Mouse (Mus musculus) lung, postnatal 14 days (tissue): ENCODE results near the gene Cdk4.
A peak's percentile ranks its signal among the peaks of the same experiment; 100 is the strongest.
"Not testable (repeated sequence)": the region's sequence is repeated elsewhere in the genome, so short reads cannot be mapped to it uniquely, and the experiment has no call there.

Experiments
- DNase-seq: peaks from one replicate; pipeline ENCODE4 v3.0.0; 2021

The Cdk4 gene

DNA sequence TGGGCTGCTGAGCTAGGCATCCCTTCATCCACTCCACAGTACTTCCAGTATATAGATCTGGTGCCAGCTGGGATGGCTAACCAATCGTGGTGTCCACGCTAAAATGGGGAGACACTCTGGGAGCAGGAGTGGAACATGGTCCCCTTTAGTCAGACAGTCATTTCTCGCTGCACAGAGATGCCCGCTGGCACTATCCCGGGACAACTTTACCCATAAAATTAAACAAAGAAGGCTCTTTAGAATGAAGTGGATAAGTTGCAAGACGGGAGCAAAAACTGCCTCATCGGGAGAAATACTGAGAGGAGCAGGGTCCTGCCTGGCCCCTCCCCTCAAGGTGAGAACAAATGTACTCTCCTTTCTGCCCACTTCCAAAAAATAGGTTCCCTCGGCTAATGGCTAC, 4.6 kb upstream of the Cdk4 start:
- DNase-seq: no peak

DNA sequence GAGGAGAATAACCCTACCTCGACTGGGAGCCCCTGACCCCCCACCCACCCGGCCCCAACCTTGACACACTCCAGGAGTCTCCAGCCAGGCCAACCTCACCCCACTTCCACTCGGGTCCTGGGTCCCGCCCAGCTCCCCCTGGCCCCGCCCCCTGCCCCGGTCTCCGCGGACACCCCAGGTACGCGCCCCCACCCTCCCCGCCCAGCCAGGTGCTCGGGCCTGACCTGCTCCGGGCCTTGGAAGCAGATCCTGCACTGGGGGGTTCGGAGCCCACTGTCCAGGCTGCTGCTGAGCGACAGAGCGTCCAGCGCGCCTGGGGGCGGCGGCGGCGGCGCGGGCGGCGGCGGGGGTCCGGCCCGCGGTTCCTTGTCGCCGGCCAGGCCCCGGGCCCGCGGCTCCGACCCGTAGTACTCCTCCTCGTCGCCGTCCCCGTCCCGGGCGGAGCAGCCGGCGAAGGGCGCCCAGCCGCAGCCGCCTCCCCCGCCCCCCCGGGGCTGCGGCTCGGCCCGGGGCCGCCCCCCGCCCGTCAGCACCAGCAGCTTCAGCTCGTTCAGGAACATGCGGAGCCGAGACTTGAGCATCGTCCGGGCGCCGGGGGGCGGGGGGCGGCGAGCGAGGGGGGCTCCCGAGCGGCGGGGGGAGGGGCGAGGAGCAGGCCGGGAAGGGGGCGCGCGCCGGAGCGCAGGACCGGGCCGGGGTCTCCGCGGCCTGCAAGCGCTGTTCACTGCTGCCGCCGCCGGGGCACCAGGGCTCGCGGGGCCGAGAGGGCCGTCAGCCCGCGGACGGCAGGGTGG, 4.0 kb upstream of the Cdk4 start:
- DNase-seq: no peak

DNA sequence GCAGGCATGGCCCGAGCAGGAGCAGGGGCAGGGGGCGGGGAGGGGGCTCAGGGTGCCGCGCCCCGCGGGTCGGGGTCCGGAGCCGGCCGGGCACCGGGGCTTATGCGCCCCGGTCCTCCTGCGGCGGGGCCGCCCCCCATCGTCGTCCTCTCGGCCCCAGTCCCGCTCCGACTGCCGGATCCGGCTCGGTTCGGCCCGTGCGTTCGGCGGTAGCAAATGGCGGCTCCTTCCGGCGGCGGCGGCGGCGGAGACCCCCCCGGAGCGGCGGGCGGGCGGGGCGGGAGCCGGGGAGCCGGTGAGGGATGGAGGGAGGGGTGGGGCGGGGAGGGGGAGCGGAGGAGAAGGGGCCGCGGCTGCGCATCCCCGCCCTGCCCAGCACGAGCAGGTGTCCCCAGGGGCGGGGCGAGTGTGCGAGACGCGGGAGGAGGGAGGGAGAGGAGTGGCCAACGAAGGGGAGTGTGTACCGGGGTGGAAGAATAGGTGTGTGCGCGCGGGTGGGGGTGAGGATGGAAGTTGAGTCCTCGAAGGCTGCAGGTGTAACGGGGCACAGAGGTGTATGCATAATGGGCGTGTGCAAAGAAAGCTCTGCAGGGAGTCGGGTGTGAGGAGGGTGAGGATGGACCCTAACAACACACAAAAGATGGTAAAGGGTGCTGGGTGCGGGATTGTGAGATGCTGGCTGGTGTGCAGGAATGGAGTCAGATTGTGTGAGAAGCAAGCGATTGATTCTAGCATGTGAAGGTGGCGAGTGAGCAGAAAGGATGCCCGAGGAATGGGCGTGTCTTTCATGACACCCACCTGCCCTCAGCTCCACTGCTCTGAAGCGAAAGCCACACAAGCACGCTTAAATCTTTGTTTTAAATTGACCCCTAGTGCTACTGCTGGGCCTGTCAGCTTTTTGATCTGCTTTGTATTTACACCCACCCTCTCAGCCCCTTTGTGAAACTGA, 3.1 kb upstream of the Cdk4 start, which contains the start of gene March9:
Gene March9, minus strand, starts transcription at position 217 of the 949 bp plus-strand sequence.
- peak; percentile 67 for DNase-seq

DNA sequence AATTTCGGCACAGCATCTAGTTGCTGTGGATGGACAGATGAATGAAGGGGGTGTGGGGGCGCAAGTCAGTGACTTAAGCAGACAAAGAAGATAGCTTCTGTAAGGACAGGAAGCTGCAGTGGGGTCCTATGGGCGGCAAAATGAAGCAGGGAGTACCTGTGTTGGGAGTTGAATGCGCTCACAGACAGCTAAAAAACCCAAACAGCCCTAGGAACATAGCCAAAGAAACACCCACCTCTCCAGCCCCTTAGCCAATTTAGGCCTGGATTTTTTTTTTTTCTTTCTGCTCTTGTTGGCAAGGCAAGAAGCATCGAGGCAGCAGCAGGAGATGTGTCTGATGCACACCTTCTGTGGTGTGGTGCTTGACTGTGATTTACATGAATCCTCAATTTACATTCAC, 2.2 kb upstream of the Cdk4 start:
- no peak for DNase-seq

DNA sequence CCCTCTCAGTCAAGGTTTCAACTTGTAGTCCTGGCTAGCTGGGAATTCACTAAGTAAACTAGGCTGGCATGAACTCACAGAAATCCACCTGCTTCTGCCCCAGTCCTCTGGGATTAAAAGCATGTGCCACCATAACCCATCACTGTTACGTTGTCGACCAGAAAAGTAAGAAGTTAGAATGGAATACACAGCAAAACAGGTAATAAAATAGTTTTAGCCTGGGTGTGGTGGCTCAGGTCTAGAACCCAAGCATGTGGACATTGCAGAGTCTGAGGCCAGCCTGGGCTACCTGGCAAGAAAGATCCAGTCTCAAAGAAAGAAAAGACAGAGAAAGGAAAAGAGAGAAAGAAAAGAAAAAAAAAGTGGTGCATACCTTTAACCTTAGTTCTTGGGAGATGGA, 1.8 kb upstream of the Cdk4 start:
- no peak for DNase-seq

DNA sequence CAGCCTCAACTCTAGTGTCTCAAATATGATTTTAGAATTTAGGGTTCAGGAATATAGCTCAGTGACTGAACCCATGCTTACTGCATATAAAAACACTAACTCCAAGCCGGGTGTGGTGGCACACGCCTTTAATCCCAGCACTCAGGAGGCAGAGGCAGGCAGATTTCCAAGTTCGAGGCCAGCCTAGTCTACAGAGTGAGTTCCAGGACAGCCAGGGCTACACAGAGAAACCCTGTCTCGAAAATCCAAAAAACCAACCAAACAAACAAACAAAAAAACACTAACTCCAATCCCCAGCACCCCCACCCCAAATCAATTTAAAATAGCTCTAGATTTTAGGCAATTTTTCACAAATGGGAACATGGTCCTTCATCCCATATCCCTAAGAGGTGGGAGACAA, 1.2 kb upstream of the Cdk4 start:
- not testable (repeated sequence) for DNase-seq

DNA sequence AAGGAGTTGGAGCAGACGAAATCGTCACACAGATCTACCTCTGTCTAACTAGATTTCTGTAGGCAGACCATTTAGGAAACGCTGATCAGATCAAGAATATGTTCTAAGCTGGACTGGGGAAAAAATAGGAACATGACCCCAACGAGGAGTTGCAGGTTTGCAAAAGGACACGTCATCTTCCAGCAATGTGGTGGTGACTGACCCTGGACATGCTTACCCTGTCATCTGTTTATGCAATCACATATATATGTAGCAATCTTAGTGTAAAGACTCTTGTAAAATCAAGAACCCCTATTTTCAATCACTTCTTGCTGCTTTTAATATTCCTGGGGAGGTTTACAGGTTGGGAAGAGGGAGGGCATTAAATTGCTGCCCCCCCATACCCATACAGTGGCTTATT, 831 bp upstream of the Cdk4 start:
- no peak for DNase-seq

DNA sequence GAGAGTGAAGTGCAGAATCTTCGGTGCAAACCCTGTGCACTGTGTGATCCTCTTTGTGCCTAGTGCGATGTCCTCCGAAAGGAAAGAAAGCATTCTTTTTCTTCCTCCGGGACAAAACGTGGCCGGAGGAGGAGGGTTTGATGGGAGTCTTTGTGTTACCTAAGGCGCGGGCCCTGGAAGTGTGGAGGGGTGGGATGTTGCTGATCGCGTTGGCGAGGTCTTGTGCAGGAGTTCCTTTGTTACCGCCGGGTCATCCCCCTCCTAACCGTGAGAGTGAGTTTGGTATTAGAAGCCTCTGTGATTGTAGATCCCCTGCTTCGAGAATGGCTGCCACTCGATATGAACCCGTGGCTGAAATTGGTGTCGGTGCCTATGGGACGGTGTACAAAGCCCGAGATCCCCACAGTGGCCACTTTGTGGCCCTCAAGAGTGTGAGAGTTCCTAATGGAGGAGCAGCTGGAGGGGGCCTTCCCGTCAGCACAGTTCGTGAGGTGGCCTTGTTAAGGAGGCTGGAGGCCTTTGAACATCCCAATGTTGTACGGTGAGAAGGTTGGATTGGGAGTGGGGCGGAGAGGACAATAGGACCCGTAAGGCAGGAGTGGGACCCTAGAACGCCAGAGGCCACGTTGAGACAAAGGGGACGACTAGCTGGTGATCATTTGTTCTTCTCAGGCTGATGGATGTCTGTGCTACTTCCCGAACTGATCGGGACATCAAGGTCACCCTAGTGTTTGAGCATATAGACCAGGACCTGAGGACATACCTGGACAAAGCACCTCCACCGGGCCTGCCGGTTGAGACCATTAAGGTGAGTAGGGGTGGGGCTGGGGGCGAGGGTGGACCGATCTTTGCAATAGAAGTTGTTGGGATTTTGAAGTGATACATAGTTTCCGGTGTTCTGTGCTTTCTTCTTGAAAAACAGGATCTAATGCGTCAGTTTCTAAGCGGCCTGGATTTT, 858 bp downstream of the Cdk4 start:
- no peak for DNase-seq

DNA sequence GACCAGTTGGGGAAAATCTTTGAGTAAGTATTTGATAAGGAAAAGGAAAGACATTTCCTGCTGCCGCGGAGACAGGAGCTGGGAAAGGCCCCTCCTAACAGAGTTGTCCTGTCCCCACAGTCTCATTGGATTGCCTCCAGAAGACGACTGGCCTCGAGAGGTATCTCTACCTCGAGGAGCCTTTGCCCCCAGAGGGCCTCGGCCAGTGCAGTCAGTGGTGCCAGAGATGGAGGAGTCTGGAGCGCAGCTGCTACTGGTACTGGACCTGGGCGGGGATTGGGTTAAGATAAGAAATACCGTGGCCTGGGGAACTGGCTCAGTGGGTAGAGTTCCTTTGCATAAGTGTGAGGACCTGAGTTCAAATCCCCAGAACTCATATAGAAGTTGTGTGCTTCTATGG, 2.6 kb downstream of the Cdk4 start:
- DNase-seq: no peak

DNA sequence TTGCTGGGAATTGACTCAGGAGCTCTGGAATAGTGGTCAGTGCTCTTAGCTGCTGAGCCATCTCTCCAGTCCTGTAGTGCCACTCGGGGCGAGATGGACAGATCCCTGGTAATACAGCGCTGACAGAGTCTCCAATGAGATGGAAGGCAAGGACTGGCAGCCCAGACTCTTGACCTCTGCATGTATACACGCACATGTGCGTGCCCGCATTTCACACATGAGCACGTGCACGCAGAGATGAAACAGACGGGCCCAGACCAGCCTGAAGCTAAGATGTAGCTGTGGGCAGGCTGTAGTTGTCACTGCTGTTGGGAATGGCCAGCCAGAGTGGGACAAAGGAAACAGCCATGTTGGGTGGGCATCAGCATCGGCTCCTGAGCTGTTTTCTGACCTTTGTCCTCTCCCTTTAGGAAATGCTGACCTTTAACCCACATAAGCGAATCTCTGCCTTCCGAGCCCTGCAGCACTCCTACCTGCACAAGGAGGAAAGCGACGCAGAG, 3.2 kb downstream of the Cdk4 start:
- DNase-seq: no peak

DNA sequence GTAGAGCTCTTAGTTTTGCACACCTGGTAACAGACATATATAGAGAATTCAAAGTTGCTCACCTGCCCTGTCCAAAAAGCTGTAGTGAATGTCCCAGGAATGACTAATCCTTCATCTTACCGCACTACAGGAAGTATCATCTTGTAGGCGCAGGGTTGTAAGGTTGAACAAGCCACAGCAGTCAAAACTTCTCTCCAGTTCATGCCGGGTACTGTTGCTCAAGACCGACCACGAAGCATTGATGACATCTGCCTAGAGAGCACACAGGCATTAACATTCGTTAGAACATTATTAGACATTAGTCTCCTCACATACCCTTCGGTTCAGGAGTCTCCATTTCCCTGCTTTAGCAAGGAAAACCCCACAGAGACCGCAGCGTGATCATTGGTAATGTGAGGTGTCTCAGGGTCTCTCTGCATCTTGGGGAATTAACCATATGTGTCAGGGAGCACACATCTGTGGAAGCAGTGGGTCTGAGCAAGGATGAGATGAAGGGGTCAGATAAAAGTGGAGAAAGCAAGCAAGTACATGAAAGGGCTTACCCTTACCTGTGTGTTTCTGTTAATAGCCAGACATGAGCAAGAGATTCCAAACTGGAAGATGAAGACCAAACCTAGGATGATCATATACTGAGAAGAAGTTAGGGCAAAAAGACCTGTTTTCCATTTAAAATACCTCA, 5.2 kb downstream of the Cdk4 start:
- no peak for DNase-seq

DNA sequence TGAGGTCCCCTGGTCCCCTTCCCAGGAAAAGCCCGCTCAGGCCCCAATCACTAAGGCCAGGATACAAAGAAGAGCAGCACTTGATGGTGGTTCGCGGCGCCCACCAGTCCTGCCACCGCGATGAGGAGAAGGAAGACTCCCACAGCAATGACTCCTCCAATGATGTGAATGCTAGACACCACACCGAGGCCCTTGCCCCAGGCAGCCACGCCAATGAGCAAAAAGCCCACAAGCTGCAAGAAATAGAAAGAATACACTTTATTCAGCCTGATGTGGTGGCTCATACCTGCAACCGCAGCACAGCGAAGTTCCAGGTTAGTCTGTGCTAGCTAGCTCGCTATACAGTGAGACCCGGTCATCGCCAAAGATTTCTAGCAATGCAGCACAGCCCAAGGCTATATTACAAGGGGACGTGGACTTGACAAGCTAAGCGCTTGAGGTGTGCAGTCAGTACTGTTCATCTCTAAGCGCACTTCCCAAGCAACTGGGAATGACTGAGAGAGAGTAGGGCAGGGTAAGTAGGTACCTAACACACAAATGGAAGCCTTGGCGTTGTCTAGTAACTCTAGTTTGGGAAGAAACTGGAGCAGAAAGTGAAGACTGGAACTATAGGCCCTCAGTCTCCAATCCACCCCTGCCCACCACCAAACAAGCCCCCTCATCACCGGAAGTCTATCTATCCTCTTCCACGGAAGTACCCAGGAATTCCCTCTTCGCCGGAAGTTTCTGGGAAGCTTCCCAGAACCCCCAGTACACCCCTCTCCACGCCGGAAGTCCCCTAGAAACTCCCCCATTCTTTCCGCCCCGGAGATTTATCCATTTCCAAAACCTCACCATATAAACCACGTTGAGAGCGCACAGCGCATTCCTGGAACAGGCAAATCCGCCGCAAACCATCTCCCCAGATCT, 6.2 kb downstream of the Cdk4 start:
- DNase-seq: no peak

DNA sequence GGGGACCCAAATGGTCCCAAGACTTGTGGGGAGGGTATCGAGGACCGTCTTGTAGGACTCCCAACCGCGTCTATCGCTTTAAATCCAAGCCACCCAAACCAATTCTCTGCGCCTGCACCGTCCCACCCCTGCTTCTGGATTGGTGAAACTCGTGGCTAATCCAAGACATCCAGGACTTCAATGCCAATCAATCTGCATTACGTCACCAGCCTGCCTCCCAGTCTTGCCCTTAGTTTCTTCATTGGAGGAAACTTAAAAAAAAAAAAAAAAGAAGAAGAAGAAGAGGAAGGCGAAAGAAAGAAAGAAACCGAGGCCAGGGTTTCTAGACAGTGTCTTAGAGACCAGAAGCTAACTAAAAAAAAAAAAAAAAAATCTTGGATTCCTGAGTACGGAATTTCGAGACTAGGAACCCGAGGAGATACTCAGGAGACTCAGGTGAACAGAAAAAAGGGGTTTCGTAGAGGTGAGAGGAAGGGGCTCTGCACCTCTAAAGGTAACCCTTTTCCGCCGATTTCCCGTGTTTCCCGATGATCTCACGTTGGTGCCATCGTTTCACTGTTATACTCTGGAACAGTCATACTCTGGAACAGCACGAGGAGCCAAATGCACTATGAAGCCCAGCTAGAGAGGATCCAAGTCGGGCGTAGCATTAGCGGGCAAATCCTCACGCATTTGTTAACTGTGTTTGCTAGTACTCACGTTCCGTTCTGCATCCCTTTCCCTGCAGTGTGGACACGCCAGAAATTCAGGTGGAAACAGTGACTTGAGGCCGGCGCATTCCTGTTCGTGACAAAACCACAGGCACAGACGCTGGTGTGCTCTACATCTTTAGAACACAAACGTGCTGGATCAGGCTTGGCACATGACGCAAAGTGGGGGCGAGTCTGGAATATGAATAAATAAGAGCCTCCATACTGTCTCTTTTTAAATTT, 7.1 kb downstream of the Cdk4 start, which contains the start of gene Tspan31:
Gene Tspan31, minus strand, starts transcription at position 75 of the 932 bp plus-strand sequence.
- peak; percentile 88 for DNase-seq

DNA sequence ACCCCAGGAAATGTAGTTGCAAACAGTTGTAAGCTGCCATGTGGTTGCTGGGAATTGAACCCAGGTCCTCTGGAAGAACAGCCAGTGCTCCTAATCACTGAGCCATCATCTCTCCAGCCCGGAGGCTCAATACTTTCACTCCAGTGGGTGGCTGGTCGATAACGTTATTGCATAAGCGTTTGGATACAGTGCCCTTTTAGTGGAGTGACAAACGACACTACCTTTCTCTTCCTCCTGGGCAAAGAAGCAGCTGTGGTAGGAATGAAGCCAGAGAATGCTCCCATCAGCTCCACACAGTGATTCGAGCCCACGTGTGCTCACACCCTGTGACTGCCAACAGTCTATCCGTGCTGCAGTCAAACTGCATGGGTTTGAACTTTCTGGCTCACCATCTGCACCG, 7.9 kb downstream of the Cdk4 start:
- DNase-seq: no peak

DNA sequence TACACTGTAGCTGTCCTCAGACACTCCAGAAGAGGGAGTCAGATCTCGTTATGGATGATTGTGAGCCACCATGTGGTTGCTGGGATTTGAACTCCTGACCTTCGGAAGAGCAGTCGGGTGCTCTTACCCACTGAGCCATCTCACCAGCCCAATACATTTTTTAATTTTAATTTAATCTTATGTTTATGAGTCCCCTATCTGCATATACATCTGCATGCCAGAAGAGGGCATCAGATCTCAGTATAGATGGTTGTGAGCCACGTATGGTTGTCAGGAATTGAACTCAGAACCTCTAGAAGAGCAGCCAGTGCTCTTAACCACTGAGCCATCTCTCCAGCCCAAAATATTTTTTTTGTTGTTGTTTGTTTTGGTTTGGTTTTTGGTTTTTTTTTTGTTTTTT, 8.9 kb downstream of the Cdk4 start:
- not testable (repeated sequence) for DNase-seq

DNA sequence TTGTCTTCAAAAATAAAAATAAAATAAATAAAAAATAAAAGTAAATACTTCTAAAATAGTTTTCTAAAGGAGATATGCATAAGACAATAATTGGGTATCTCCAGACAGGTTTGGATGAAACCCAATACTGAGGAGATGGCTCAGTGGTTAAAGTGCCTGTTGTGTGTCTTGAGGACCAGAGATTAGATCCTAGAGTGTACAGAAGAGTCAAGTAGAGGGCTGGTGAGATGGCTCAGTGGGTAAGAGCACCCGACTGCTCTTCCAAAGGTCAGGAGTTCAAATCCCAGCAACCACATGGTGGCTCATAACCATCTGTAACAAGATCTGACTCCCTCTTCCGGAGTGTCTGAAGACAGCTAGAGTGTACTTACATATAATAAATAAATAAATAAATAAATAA, 9.6 kb downstream of the Cdk4 start:
- not testable (repeated sequence) for DNase-seq

DNA sequence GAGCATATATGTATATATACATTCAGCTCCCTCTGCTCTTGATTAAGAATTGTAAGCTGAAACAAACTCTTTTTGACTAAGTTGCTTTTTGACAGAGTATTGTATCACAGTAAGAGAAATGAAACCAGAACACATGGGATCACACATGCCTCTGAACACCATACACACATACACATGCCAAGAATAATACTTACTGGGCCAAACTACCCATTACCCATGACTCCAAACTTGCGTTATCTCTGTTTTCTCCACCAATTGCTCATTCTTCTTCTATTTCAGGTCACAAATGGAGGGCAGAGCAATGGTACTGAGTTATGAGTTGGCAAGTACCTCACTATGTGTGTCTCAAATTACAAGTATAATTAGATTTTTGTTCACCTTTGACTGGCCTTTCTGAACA, 10.6 kb downstream of the Cdk4 start:
- no peak for DNase-seq

DNA sequence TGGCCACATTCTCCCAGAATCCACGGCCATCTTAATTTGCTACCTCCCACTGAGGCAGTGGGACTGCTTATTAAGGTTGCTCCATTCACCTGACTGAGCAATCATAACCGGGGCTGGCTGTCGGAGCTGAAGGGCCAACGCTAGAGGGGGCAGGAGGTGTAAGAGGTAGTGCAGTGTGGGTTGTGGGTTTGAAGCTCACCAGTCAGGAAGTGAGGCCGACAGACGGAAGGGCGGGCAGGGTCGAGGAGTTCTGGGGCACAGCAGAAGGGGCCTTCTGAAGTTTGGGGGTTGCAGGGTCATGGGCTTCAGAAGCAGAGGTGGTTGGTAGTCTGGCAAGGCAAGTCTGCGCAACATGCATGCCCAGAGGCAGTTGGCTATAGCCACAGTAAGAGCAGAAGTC, 11.7 kb downstream of the Cdk4 start, which contains the start of gene Agap2:
Gene Agap2, plus strand, starts transcription at position 205 of the 400 bp plus-strand sequence.
- no peak for DNase-seq

DNA sequence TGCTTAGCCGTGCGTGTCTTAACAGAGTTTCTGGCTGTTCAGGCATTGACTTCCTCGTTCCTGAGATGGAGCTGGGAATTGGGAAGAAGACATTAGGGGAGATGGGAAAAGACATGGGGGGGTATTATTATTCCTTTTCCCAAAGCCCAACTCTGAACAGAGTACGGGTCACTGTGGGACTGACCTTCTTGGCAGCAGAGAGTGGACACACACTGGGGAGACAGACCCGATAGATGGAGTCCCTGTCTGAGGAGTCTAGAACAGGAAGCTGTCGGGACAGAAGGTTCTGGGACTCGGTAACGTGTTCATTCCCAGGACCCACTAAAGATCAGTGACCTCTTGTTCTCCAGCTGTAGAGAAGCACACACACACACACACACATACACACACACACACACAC, 12.3 kb downstream of the Cdk4 start:
- no peak for DNase-seq
